Mouse (Mus musculus): ENCODE measurements around the gene Ghitm. TPM values are rescaled to one million over a fixed set of nuclear protein-coding genes. Genes with fewer than 3 reads are reported as not detected.
"Not testable (repeated sequence)": the region's sequence is repeated elsewhere in the genome, so short reads cannot be mapped to it uniquely, and the experiment has no call there.

Ghitm gene
- polyA plus RNA-seq, 1 experiment from 2014 or later: 197 TPM

GRCm38 (mm10) chr14:37137596-37137995 lies 2.5 kb upstream of the Ghitm start:
- not testable (repeated sequence) for H3K27me3 ChIP-seq (ENCODE audit: control insufficient read depth, insufficient read depth, low read length); H3K27ac ChIP-seq (replicated peaks; ENCODE audit: low read depth, low read length); H3K4me1 ChIP-seq (ENCODE audit: control insufficient read depth, insufficient read depth, low read length); H3K9ac ChIP-seq (replicated peaks; ENCODE audit: low read length); H3K9me3 ChIP-seq (ENCODE audit: control insufficient read depth, low read length); DNase-seq; H3K4me3 ChIP-seq (replicated peaks; ENCODE audit: low read depth, low read length); H3K36me3 ChIP-seq (ENCODE audit: control insufficient read depth, insufficient read depth, low read length); ATAC-seq (ENCODE audit: low FRiP score, low TSS enrichment); H3K4me2 ChIP-seq (ENCODE audit: low read length)
- WGBS: 77% methylated on average over 2 of the region's 3 CpGs

DNA sequence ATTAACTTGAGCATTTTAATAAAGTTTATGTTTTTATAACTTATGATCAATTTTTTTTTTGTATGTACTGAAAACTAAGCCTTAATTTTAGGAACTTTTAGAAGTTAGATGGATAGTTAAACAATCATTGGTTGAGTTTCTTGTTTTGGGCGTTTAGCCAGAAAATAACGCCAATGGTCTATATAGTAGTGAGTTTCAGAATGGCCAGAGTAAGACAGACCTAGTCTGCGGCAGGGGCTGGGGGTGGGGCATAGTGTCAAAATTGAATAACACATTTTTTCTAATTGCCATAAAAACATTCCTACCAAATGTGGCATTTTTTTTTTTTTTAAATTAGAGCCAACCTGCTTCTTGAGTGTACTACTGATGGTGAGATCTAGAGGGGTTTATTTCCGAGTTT lies 1.0 kb upstream of the Ghitm start:
- Histone ChIP-seq H3K27ac (replicated peaks; ENCODE audit: low read depth, low read length) (no peak overlapping the region), H3K4me3 (replicated peaks; ENCODE audit: low read depth, low read length) (no peak overlapping the region), H3K27me3 (ENCODE audit: control insufficient read depth, insufficient read depth, low read length) (no peaks in the 10 kb centered on the region), H3K4me1 (ENCODE audit: control insufficient read depth, insufficient read depth, low read length) (peaks cover 6% of the 10 kb centered on the region), H3K36me3 (ENCODE audit: control insufficient read depth, insufficient read depth, low read length) (peaks cover 16% of the 10 kb centered on the region), H3K4me2 (ENCODE audit: low read length) (no peak overlapping the region), H3K9me3 (ENCODE audit: control insufficient read depth, low read length) (no peaks in the 10 kb centered on the region), H3K9ac (replicated peaks; ENCODE audit: low read length) (no peak overlapping the region)
- DNase-seq (no peak), ATAC-seq (ENCODE audit: low FRiP score, low TSS enrichment) (no peak)
- WGBS: 88% methylated on average over 4 of the region's 4 CpGs

DNA sequence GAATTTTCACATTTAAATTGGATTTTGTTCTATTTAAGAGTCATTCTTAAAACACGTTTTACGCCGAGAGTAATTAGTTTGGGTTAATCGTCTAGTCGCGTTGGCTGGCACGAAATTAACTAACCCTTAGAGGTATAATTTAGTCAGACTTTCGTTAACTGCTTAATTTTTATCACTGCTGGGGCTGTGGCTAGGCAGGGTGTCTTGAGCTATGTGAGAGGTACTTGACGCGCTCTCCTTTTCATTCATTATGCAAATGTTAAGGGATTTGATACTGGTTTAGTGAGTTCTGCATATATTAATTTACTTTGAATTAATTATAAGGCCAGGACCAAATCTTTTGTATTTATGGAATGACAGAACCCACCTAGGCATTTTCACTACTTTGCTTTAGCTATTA lies 599 bp upstream of the Ghitm start:
- Histone ChIP-seq H3K9me3 (ENCODE audit: control insufficient read depth, low read length) (no peaks in the 10 kb centered on the region), H3K4me3 (replicated peaks; ENCODE audit: low read depth, low read length) (peak overlapping the region; percentile 94), H3K9ac (replicated peaks; ENCODE audit: low read length) (peak overlapping the region; percentile 41; the same call in 1 of the 2 replicates), H3K4me1 (ENCODE audit: control insufficient read depth, insufficient read depth, low read length) (peaks cover 6% of the 10 kb centered on the region), H3K27ac (replicated peaks; ENCODE audit: low read depth, low read length) (peak overlapping the region; percentile 69; the same call in 1 of the 2 replicates), H3K27me3 (ENCODE audit: control insufficient read depth, insufficient read depth, low read length) (no peaks in the 10 kb centered on the region), H3K36me3 (ENCODE audit: control insufficient read depth, insufficient read depth, low read length) (peaks cover 19% of the 10 kb centered on the region), H3K4me2 (ENCODE audit: low read length) (peak overlapping the region; percentile 62)
- under 1% methylated on average over 10 of the region's 10 CpGs for WGBS
- ATAC-seq (ENCODE audit: low FRiP score, low TSS enrichment): peak; percentile 66; the same call in 1 of the 2 replicates
- DNase-seq: peak; percentile 42

- Histone ChIP-seq H3K4me2 (ENCODE audit: low read length) (peak overlapping the region; percentile 62), H3K9ac (replicated peaks; ENCODE audit: low read length) (peak overlapping the region; percentile 84), H3K27ac (replicated peaks; ENCODE audit: low read depth, low read length) (peak overlapping the region; percentile 82), H3K4me3 (replicated peaks; ENCODE audit: low read depth, low read length) (peak overlapping the region; percentile 94), H3K36me3 (ENCODE audit: control insufficient read depth, insufficient read depth, low read length) (peaks cover 25% of the 10 kb centered on the region), H3K9me3 (ENCODE audit: control insufficient read depth, low read length) (no peaks in the 10 kb centered on the region), H3K4me1 (ENCODE audit: control insufficient read depth, insufficient read depth, low read length) (peaks cover 6% of the 10 kb centered on the region), H3K27me3 (ENCODE audit: control insufficient read depth, insufficient read depth, low read length) (no peaks in the 10 kb centered on the region)
- DNase-seq: no peak
- WGBS: 2% methylated on average over 40 of the region's 40 CpGs
- no peak; the same call in 1 of the 2 replicates for ATAC-seq (ENCODE audit: low FRiP score, low TSS enrichment)
These were observed 557 bp downstream of the Ghitm start for GRCm38 (mm10) chr14:37134304-37135126.

GRCm38 (mm10) chr14:37127652-37128051 lies 7.4 kb downstream of the Ghitm start:
- Histone ChIP-seq H3K9me3 (ENCODE audit: control insufficient read depth, low read length) (no peaks in the 10 kb centered on the region), H3K27me3 (ENCODE audit: control insufficient read depth, insufficient read depth, low read length) (no peaks in the 10 kb centered on the region), H3K27ac (replicated peaks; ENCODE audit: low read depth, low read length) (no peak overlapping the region), H3K36me3 (ENCODE audit: control insufficient read depth, insufficient read depth, low read length) (peaks cover 81% of the 10 kb centered on the region), H3K4me2 (ENCODE audit: low read length) (no peak overlapping the region), H3K4me3 (replicated peaks; ENCODE audit: low read depth, low read length) (no peak overlapping the region), H3K4me1 (ENCODE audit: control insufficient read depth, insufficient read depth, low read length) (no peaks in the 10 kb centered on the region), H3K9ac (replicated peaks; ENCODE audit: low read length) (no peak overlapping the region)
- 45% methylated on average over 4 of the region's 4 CpGs for WGBS
- ATAC-seq (ENCODE audit: low FRiP score, low TSS enrichment) (no peak), DNase-seq (peak; percentile 83)

DNA sequence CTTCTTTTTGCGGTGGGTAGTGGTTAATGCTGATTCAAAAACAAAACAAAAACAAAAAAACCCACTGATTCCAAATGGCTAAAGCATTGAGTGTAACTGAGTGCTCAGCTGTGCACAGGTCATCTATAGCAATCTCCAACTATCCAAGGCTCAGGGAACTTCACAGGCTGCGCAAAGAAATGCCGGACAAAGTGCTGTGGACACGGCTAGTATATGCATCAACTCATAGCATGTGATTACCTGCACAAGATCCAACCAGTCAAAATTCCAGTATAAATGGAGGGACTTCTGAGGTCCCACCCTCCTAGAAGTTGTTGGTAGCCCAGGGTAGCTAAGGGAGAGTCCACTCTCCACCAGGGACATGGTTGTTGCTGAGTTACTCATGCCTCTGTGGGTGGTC lies 15.8 kb downstream of the Ghitm start:
- 99% methylated on average over 4 of the region's 4 CpGs for WGBS
- Histone ChIP-seq H3K4me2 (ENCODE audit: low read length) (no peak overlapping the region), H3K9ac (replicated peaks; ENCODE audit: low read length) (no peak overlapping the region), H3K4me3 (replicated peaks; ENCODE audit: low read depth, low read length) (no peak overlapping the region), H3K9me3 (ENCODE audit: control insufficient read depth, low read length) (no peaks in the 10 kb centered on the region), H3K4me1 (ENCODE audit: control insufficient read depth, insufficient read depth, low read length) (no peaks in the 10 kb centered on the region), H3K36me3 (ENCODE audit: control insufficient read depth, insufficient read depth, low read length) (peaks cover 43% of the 10 kb centered on the region), H3K27me3 (ENCODE audit: control insufficient read depth, insufficient read depth, low read length) (no peaks in the 10 kb centered on the region), H3K27ac (replicated peaks; ENCODE audit: low read depth, low read length) (no peak overlapping the region)
- DNase-seq (no peak), ATAC-seq (ENCODE audit: low FRiP score, low TSS enrichment) (no peak)

DNA sequence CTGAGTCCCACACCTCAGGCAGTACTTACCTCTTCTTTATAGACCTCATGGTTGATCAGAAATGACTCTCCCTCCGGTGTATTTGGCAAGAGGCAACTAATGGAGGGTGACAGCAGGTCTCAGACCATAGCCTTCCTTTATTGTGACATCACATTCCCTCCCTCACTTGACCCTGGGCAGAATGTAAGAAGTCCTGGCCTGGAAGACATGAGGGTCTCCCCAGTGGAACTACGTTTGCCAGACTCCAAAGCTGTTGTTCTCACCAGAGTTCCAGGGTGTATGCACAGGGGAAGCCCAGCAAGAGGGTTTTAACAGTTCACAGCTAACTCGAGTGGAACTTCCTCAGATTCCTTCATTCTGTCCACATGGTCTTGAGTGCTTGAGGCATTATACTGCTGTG lies 21.1 kb downstream of the Ghitm start, which contains the start of gene 2610528A11Rik:
Gene 2610528A11Rik, minus strand, starts transcription at position 101 of the 400 bp plus-strand sequence.
- Histone ChIP-seq H3K9me3 (ENCODE audit: control insufficient read depth, low read length) (no peaks in the 10 kb centered on the region), H3K4me3 (replicated peaks; ENCODE audit: low read depth, low read length) (no peak within 1 kb of the TSS), H3K9ac (replicated peaks; ENCODE audit: low read length) (no peak within 1 kb of the TSS), H3K4me1 (ENCODE audit: control insufficient read depth, insufficient read depth, low read length) (no peaks in the 10 kb centered on the region), H3K4me2 (ENCODE audit: low read length) (no peak within 1 kb of the TSS), H3K36me3 (ENCODE audit: control insufficient read depth, insufficient read depth, low read length) (0 out of 2 replicates have a peak, but pooled peaks cover 4% of the 10 kb centered on the region), H3K27me3 (ENCODE audit: control insufficient read depth, insufficient read depth, low read length) (no peaks in the 10 kb centered on the region), H3K27ac (replicated peaks; ENCODE audit: low read depth, low read length) (no peak within 1 kb of the TSS)
- 76% methylated on average over 3 of the region's 3 CpGs for WGBS
- DNase-seq: no peak
- no peak for ATAC-seq (ENCODE audit: low FRiP score, low TSS enrichment)

DNA sequence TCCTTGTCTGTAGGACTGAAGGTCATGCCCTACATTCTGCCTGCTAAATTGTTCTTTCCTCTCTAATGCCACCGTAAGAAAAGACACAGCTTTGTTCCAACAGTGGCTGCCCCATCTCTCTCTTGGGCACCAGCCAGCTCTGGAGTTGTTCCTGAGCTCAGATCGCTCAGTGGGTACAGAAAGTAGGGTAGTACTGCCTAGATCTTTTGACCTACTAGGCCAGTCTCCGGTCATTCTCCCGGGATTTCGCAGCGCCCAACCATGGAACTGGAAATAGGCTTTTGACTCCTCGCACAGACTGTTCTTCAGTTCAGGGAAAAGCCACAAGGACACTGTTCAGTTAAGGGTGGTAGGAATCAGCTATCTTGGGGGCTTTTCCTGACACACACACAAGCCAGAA lies 22.1 kb downstream of the Ghitm start:
- H3K9me3 ChIP-seq (ENCODE audit: control insufficient read depth, low read length): no peaks in the 10 kb centered on the region
- no peaks in the 10 kb centered on the region for H3K36me3 ChIP-seq (ENCODE audit: control insufficient read depth, insufficient read depth, low read length)
- DNase-seq (no peak), ATAC-seq (ENCODE audit: low FRiP score, low TSS enrichment) (no peak)
- no peak overlapping the region for H3K9ac ChIP-seq (replicated peaks; ENCODE audit: low read length)
- H3K4me1 ChIP-seq (ENCODE audit: control insufficient read depth, insufficient read depth, low read length): no peaks in the 10 kb centered on the region
- H3K27ac ChIP-seq (replicated peaks; ENCODE audit: low read depth, low read length): no peak overlapping the region
- WGBS: 90% methylated on average over 7 of the region's 7 CpGs
- H3K4me2 ChIP-seq (ENCODE audit: low read length): no peak overlapping the region
- no peak overlapping the region for H3K4me3 ChIP-seq (replicated peaks; ENCODE audit: low read depth, low read length)
- no peaks in the 10 kb centered on the region for H3K27me3 ChIP-seq (ENCODE audit: control insufficient read depth, insufficient read depth, low read length)

- DNase-seq (no peak), ATAC-seq (ENCODE audit: low FRiP score, low TSS enrichment) (no peak)
- Histone ChIP-seq H3K9me3 (ENCODE audit: control insufficient read depth, low read length) (no peaks in the 10 kb centered on the region), H3K4me2 (ENCODE audit: low read length) (no peak overlapping the region), H3K4me3 (replicated peaks; ENCODE audit: low read depth, low read length) (no peak overlapping the region), H3K27ac (replicated peaks; ENCODE audit: low read depth, low read length) (no peak overlapping the region), H3K4me1 (ENCODE audit: control insufficient read depth, insufficient read depth, low read length) (no peaks in the 10 kb centered on the region), H3K36me3 (ENCODE audit: control insufficient read depth, insufficient read depth, low read length) (no peaks in the 10 kb centered on the region), H3K27me3 (ENCODE audit: control insufficient read depth, insufficient read depth, low read length) (no peaks in the 10 kb centered on the region), H3K9ac (replicated peaks; ENCODE audit: low read length) (no peak overlapping the region)
These were observed 23.7 kb downstream of the Ghitm start for GRCm38 (mm10) chr14:37111371-37111770.

All from midbrain, embryonic 14.5 days (tissue).